Mouse (Mus musculus) ES-Bruce4 (cell line): Measurements from ENCODE around the gene Adam15.

Experiments
- CTCF ChIP-seq: IDR thresholded peaks from one replicate; pipeline ENCODE4 v1.8.1; 2011; ENCODE audit warnings: low read depth, low read length
- EP300 ChIP-seq: IDR thresholded peaks from 2 replicates; pipeline ENCODE4 v1.6.1; 2011; ENCODE audit warnings: low read depth, low read length; ENCODE audit not compliant: insufficient read depth
- POLR2A ChIP-seq: IDR thresholded peaks from one replicate; pipeline ENCODE4 v1.8.1; 2011; ENCODE audit warnings: low read length; ENCODE audit not compliant: insufficient read depth

GRCm38 (mm10) chr3:89359630-89360029 lies 9.8 kb upstream of the Adam15 start:
- TF ChIP-seq CTCF, result no peak
- no peak for TF ChIP-seq POLR2A
- no peak for TF ChIP-seq EP300
